Mouse (Mus musculus): ENCODE measurements around the gene Retsat.

DNA sequence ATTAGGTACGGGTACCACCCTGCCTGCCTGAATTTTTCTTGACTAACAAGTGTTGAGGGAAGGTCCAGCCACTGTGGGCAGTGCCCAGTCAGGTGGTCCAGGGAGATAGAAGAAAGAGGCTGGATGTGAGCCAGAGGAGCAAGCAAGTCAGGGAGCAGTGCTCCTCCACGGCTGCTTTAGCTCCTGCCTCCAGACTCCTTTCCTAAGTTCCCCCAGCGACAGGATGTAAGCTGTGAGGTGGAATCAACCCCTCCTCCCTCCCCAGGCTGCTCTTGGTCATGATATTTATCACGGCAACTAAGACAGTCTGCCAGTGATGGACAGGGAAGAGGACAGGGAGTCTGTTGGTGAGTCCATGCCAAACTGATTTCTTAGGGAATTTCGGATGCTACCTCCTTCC is 4.4 kb upstream of the Retsat start:
- TF ChIP-seq CTCF (IDR thresholded peaks at IDR 0.05; ENCODE audit: low read depth) (no peak), EP300 (IDR thresholded peaks at IDR 0.05; ENCODE audit: low read depth) (no peak)
